Mouse (Mus musculus) embryonic fibroblast, embryonic 13.5 days (primary cell): Measurements from ENCODE around the gene Pmfbp1. TPM values are rescaled to one million over a fixed set of nuclear protein-coding genes. Genes with fewer than 3 reads are reported as not detected.

ENCODE experiments used
- H3K27ac ChIP-seq: 2 replicates; pipeline ENCODE4 v1.5.1; 2012; ENCODE audit warnings: low read length, control low read depth, inconsistent platforms; ENCODE audit not compliant: insufficient read depth
- H3K4me1 ChIP-seq: 2 replicates; pipeline ENCODE4 v1.6.1; 2011; ENCODE audit warnings: low read length; ENCODE audit not compliant: control insufficient read depth, insufficient read depth
- H3K4me3 ChIP-seq: 2 replicates; pipeline ENCODE4 v1.5.1; 2011; ENCODE audit warnings: mild to moderate bottlenecking, control low read depth, low read length; ENCODE audit not compliant: insufficient read depth
- CTCF ChIP-seq: IDR thresholded peaks from 2 replicates; pipeline ENCODE4 v1.5.1; 2011; ENCODE audit warnings: mild to moderate bottlenecking, control low read depth, low read length, moderate library complexity, borderline replicate concordance; ENCODE audit not compliant: insufficient read depth
- POLR2A ChIP-seq: IDR thresholded peaks from 2 replicates; pipeline ENCODE4 v1.6.1; 2011; ENCODE audit warnings: low read depth, mild to moderate bottlenecking, control low read depth, low read length, moderate library complexity
- polyA plus RNA-seq: library from polyadenylated mRNA; stranded (reverse); fragments of >200 nt; gene quantifications from 2 replicates; pipeline ENCODE4 v1.2.4, GENCODE M21; 2011; ENCODE audit warnings: low read depth; ENCODE audit not compliant: missing spikeins, insufficient read length

The Pmfbp1 gene
- polyA plus RNA-seq, 1 experiment: not detected

GRCm38 (mm10) chr8:109492785-109493184, 1.0 kb upstream of the Pmfbp1 start:
- no peak overlapping the region for H3K4me3 ChIP-seq
- no peak for TF ChIP-seq CTCF
- TF ChIP-seq POLR2A: no peak
- H3K27ac ChIP-seq: no peak overlapping the region; the same call in 1 of the 2 replicates
- H3K4me1 ChIP-seq: no peaks in the 10 kb centered on the region

GRCm38 (mm10) chr8:109494601-109495000, 774 bp downstream of the Pmfbp1 start:
- no peak overlapping the region for H3K27ac ChIP-seq
- TF ChIP-seq CTCF (no peak), POLR2A (no peak)
- no peaks in the 10 kb centered on the region for H3K4me1 ChIP-seq
- no peak overlapping the region for H3K4me3 ChIP-seq

DNA sequence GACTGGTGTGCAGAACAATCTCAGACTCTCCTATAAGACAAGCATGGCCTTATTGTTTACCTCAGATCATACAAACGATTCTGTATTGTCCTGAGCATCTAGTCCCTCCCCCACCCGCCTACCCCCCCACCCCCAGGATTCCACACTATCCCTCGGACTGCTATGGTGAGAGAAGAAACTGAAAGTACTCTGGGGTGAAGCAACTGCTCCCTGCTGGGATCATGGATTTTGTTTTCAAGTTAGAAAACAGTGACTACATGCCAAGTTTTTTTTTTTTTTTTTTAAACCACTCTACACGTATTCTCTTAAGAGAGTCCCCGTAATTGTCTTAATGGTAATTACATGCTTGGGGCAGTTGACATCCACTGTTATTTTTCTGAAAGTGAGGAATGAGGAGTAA, 3.6 kb downstream of the Pmfbp1 start:
- H3K4me3 ChIP-seq: no peak overlapping the region
- H3K27ac ChIP-seq: no peak overlapping the region
- no peak for TF ChIP-seq POLR2A
- no peaks in the 10 kb centered on the region for H3K4me1 ChIP-seq

- TF ChIP-seq POLR2A (no peak), CTCF (no peak)
- no peaks in the 10 kb centered on the region; the same call in 1 of the 2 replicates for H3K4me1 ChIP-seq
- H3K27ac ChIP-seq: no peak overlapping the region
Measured at GRCm38 (mm10) chr8:109499009-109499717, 5.3 kb downstream of the Pmfbp1 start.

DNA sequence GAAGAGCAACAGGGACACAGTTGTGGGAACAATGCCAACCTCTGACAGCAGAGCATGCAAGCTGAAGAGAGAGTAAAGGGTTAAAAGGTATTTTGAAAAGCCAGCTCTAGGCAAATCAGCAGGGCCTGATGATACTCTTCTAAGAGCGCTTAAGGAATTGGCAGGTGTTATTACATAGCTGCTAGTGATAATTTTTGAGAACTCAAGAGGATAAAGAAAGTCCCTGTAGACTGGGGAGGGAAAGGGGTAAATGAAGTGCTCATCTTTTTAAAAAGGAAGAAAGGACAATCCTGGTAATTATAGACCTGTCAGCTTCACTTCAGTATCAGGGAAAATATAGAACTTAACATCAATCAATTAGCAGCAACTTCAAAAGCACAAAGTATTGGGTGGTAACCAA, 9.7 kb downstream of the Pmfbp1 start:
- no peak for TF ChIP-seq CTCF
- TF ChIP-seq POLR2A: no peak

More at GRCm38 (mm10) chr8:109499009-109499717, 5.3 kb downstream of the Pmfbp1 start:
- no peak overlapping the region for H3K4me3 ChIP-seq

DNA sequence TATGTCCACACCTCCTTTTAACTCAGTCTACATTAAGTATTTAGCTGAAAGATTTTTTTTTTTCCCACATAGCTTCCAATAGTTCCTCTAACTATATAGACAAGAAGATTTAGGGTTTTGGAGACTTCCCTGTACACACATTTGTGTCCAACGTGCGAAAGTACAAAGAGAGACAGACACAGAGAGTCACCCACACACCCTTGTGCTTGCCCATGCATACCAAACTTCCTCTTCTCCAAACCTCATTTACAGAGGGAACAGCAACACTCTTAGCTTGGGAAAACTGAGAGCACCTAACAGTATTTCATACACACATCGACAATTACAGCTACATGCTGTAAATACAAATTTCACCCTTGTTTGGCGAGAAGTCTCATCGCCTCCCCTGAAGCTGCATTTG, 11.7 kb downstream of the Pmfbp1 start:
- no peak for TF ChIP-seq POLR2A
- Histone ChIP-seq H3K27ac (no peak overlapping the region), H3K4me3 (no peak overlapping the region), H3K4me1 (no peaks in the 10 kb centered on the region; the same call in 1 of the 2 replicates)

More for the DNA sequence above, 9.7 kb downstream of the Pmfbp1 start:
- H3K4me1 ChIP-seq: no peaks in the 10 kb centered on the region; the same call in 1 of the 2 replicates
- H3K27ac ChIP-seq: 0 out of 2 replicates have a peak overlapping the region, but pooled peaks have one; percentile 31
- H3K4me3 ChIP-seq: no peak overlapping the region

DNA sequence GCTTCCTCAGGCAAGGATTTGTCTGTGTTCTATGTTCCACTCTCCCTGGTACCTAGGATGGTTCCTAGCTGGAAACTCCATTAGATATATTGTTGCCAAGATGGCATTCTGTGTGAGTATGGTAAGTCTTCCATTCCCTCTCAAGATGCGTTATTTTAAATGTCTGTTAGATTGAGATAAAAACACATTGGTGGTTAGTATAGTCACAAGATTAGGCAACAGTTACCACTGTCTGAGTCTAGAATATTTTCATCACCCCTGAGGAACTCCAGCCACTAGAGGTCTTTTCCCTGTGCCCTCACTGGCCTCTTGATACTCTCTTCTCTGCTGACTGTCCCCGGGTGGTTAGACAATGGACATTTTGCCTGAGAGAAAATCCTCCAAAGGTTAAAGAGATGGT, 30.2 kb downstream of the Pmfbp1 start:
- Histone ChIP-seq H3K27ac (no peak overlapping the region), H3K4me3 (no peak overlapping the region), H3K4me1 (no peaks in the 10 kb centered on the region)
- TF ChIP-seq CTCF (no peak), POLR2A (no peak)

- no peak overlapping the region for H3K27ac ChIP-seq
- TF ChIP-seq CTCF (no peak), POLR2A (no peak)
- no peaks in the 10 kb centered on the region for H3K4me1 ChIP-seq
- no peak overlapping the region for H3K4me3 ChIP-seq
Measured at GRCm38 (mm10) chr8:109535140-109535990, 41.5 kb downstream of the Pmfbp1 start.

DNA sequence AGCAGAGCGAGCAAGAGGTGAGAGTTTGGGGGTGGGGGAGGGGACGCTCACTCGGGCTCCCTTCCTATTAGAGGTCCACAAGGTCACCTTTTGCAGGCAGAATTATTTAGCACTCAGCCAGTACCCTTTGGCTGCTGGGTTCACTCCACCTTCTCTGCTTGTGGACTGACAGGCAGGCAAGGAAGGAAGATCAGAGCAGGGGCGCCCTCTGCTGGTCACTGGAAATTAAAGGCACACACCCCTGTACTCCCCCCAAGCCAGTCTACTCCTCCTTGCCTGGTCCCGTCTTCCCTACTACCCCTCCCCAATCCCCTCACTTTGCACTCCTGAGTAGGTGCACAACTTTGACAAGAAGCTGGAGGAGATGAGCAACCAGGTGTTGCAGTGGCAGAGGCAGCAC, 42.9 kb downstream of the Pmfbp1 start:
- H3K27ac ChIP-seq: no peak overlapping the region

DNA sequence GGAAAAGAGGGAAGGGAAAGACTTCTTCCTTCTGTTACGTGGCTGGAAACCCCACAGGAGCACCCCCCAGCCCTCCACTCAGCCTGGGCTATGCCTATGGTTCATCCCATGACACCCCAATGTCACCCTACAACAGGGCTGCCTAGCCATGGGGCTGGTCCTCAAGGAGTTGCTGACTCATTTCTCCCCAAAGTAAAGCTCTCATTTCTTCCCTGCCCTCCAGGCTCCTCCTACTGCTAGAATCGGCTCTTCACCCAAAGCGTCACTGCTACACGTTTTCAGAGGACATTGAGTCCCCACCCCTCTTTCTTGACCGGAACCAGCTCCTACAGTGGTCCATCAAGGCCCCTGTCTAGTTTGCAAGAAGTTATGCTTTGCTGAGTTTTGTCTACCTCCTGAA, 48.3 kb downstream of the Pmfbp1 start:
- Histone ChIP-seq H3K27ac (no peak overlapping the region), H3K4me3 (no peak overlapping the region), H3K4me1 (no peaks in the 10 kb centered on the region)
- TF ChIP-seq CTCF (no peak), POLR2A (no peak)

More for the DNA sequence above, 42.9 kb downstream of the Pmfbp1 start:
- H3K4me3 ChIP-seq: no peak overlapping the region
- TF ChIP-seq CTCF (peak; percentile 72; the same call in 1 of the 2 replicates), POLR2A (no peak)
- no peaks in the 10 kb centered on the region for H3K4me1 ChIP-seq
